Mouse (Mus musculus): ENCODE measurements around the gene Intu. TPM values are rescaled to one million over a fixed set of nuclear protein-coding genes. Genes with fewer than 3 reads are reported as not detected.

Intu gene
- polyA plus RNA-seq, 1 experiment, result 2.7 TPM

GRCm38 (mm10) chr3:40524841-40525240 lies 6.2 kb upstream of the Intu start:
- H3K36me3 ChIP-seq (ENCODE audit: control insufficient read depth, insufficient read depth), result no peaks in the 10 kb centered on the region
- H3K79me2 ChIP-seq (ENCODE audit: control insufficient read depth, insufficient read depth), result no peaks in the 10 kb centered on the region
- H3K27me3 ChIP-seq (ENCODE audit: control insufficient read depth, insufficient read depth, insufficient read length), result no peaks in the 10 kb centered on the region
- H3K4me2 ChIP-seq (ENCODE audit: low read depth), result no peak overlapping the region
- no peak overlapping the region for H3K4me3 ChIP-seq
- H3ac ChIP-seq (ENCODE audit: control insufficient read depth, insufficient read length), result no peak overlapping the region
- no peak for TF ChIP-seq CEBPB (IDR thresholded peaks at IDR 0.05; ENCODE audit: insufficient read depth, poor library complexity, severe bottlenecking)
- TF ChIP-seq REST (IDR thresholded peaks at IDR 0.05; ENCODE audit: insufficient read depth, insufficient read length), result no peak
- no peak for TF ChIP-seq TCF3 (IDR thresholded peaks at IDR 0.05; ENCODE audit: insufficient read length, low read depth)
- no peak for TF ChIP-seq E2F4 (IDR thresholded peaks at IDR 0.05; ENCODE audit: insufficient read depth)
- TF ChIP-seq MYOG (IDR thresholded peaks at IDR 0.05; ENCODE audit: control insufficient read depth in 1 of 3, insufficient read depth in 1 of 3, insufficient read length in 2 of 3, low read depth in 2 of 3), result no peak
- TF ChIP-seq TCF12 (IDR thresholded peaks at IDR 0.05; ENCODE audit: insufficient read depth, poor library complexity, severe bottlenecking), result no peak
- TF ChIP-seq POLR2A (IDR thresholded peaks at IDR 0.05; ENCODE audit: insufficient read length, low read depth), result no peak
- no peak for TF ChIP-seq POLR2AphosphoS2 (IDR thresholded peaks at IDR 0.05; ENCODE audit: insufficient read length, low read depth)
- TF ChIP-seq MYOD1 (IDR thresholded peaks at IDR 0.05; ENCODE audit: control insufficient read depth in 1 of 3, insufficient read length in 2 of 3, low read depth in 2 of 3), result no peak
- TF ChIP-seq SRF (IDR thresholded peaks at IDR 0.05; ENCODE audit: control insufficient read depth, insufficient read length, low read depth), result no peak
- no peak for TF ChIP-seq MAX (IDR thresholded peaks at IDR 0.05; ENCODE audit: low read depth)
- no peak for TF ChIP-seq USF1 (IDR thresholded peaks at IDR 0.05; ENCODE audit: low read depth)

GRCm38 (mm10) chr3:40525341-40525740 lies 5.7 kb upstream of the Intu start:
- Histone ChIP-seq H3K36me3 (ENCODE audit: control insufficient read depth, insufficient read depth) (no peaks in the 10 kb centered on the region), H3K27me3 (ENCODE audit: control insufficient read depth, insufficient read depth, insufficient read length) (no peaks in the 10 kb centered on the region), H3K4me3 (no peak overlapping the region), H3ac (ENCODE audit: control insufficient read depth, insufficient read length) (no peak overlapping the region), H3K79me2 (ENCODE audit: control insufficient read depth, insufficient read depth) (no peaks in the 10 kb centered on the region), H3K4me2 (ENCODE audit: low read depth) (no peak overlapping the region)
- TF ChIP-seq POLR2A (IDR thresholded peaks at IDR 0.05; ENCODE audit: insufficient read length, low read depth) (no peak), REST (IDR thresholded peaks at IDR 0.05; ENCODE audit: insufficient read depth, insufficient read length) (no peak), SRF (IDR thresholded peaks at IDR 0.05; ENCODE audit: control insufficient read depth, insufficient read length, low read depth) (no peak), E2F4 (IDR thresholded peaks at IDR 0.05; ENCODE audit: insufficient read depth) (no peak), POLR2AphosphoS2 (IDR thresholded peaks at IDR 0.05; ENCODE audit: insufficient read length, low read depth) (no peak), MAX (IDR thresholded peaks at IDR 0.05; ENCODE audit: low read depth) (no peak), TCF12 (IDR thresholded peaks at IDR 0.05; ENCODE audit: insufficient read depth, poor library complexity, severe bottlenecking) (no peak), TCF3 (IDR thresholded peaks at IDR 0.05; ENCODE audit: insufficient read length, low read depth) (no peak), USF1 (IDR thresholded peaks at IDR 0.05; ENCODE audit: low read depth) (no peak)

GRCm38 (mm10) chr3:40526095-40526494 lies 5.0 kb upstream of the Intu start:
- H3K4me3 ChIP-seq, result no peak overlapping the region
- H3K27me3 ChIP-seq (ENCODE audit: control insufficient read depth, insufficient read depth, insufficient read length), result no peaks in the 10 kb centered on the region
- no peaks in the 10 kb centered on the region for H3K36me3 ChIP-seq (ENCODE audit: control insufficient read depth, insufficient read depth)
- H3K79me2 ChIP-seq (ENCODE audit: control insufficient read depth, insufficient read depth), result no peaks in the 10 kb centered on the region
- no peak overlapping the region for H3ac ChIP-seq (ENCODE audit: control insufficient read depth, insufficient read length)
- no peak for TF ChIP-seq REST (IDR thresholded peaks at IDR 0.05; ENCODE audit: insufficient read depth, insufficient read length)
- H3K4me2 ChIP-seq (ENCODE audit: low read depth), result no peak overlapping the region

GRCm38 (mm10) chr3:40527218-40527617 lies 3.9 kb upstream of the Intu start:
- Histone ChIP-seq H3K4me3 (no peak overlapping the region), H3K27me3 (ENCODE audit: control insufficient read depth, insufficient read depth, insufficient read length) (no peaks in the 10 kb centered on the region), H3K36me3 (ENCODE audit: control insufficient read depth, insufficient read depth) (no peaks in the 10 kb centered on the region), H3K79me2 (ENCODE audit: control insufficient read depth, insufficient read depth) (no peaks in the 10 kb centered on the region), H3ac (ENCODE audit: control insufficient read depth, insufficient read length) (no peak overlapping the region), H3K4me2 (ENCODE audit: low read depth) (no peak overlapping the region)
- no peak for TF ChIP-seq POLR2A (IDR thresholded peaks at IDR 0.05; ENCODE audit: insufficient read length, low read depth)
- TF ChIP-seq MYOG (IDR thresholded peaks at IDR 0.05; ENCODE audit: control insufficient read depth in 1 of 3, insufficient read depth in 1 of 3, insufficient read length in 2 of 3, low read depth in 2 of 3), result no peak
- no peak for TF ChIP-seq TCF12 (IDR thresholded peaks at IDR 0.05; ENCODE audit: insufficient read depth, poor library complexity, severe bottlenecking)
- no peak for TF ChIP-seq MAX (IDR thresholded peaks at IDR 0.05; ENCODE audit: low read depth)
- no peak for TF ChIP-seq SRF (IDR thresholded peaks at IDR 0.05; ENCODE audit: control insufficient read depth, insufficient read length, low read depth)

GRCm38 (mm10) chr3:40527976-40528950 lies 2.8 kb upstream of the Intu start:
- Histone ChIP-seq H3K4me2 (ENCODE audit: low read depth) (no peak overlapping the region), H3K36me3 (ENCODE audit: control insufficient read depth, insufficient read depth) (no peaks in the 10 kb centered on the region), H3K27me3 (ENCODE audit: control insufficient read depth, insufficient read depth, insufficient read length) (no peaks in the 10 kb centered on the region), H3K4me3 (no peak overlapping the region), H3ac (ENCODE audit: control insufficient read depth, insufficient read length) (no peak overlapping the region), H3K79me2 (ENCODE audit: control insufficient read depth, insufficient read depth) (no peaks in the 10 kb centered on the region)
- TF ChIP-seq SRF (IDR thresholded peaks at IDR 0.05; ENCODE audit: control insufficient read depth, insufficient read length, low read depth), result no peak
- TF ChIP-seq POLR2A (IDR thresholded peaks at IDR 0.05; ENCODE audit: insufficient read length, low read depth), result no peak
- TF ChIP-seq TCF12 (IDR thresholded peaks at IDR 0.05; ENCODE audit: insufficient read depth, poor library complexity, severe bottlenecking), result no peak
- TF ChIP-seq MYOD1 (IDR thresholded peaks at IDR 0.05; ENCODE audit: control insufficient read depth in 1 of 3, insufficient read length in 2 of 3, low read depth in 2 of 3), result no peak
- TF ChIP-seq E2F4 (IDR thresholded peaks at IDR 0.05; ENCODE audit: insufficient read depth), result no peak
- TF ChIP-seq CEBPB (IDR thresholded peaks at IDR 0.05; ENCODE audit: insufficient read depth, poor library complexity, severe bottlenecking), result no peak
- no peak for TF ChIP-seq TCF3 (IDR thresholded peaks at IDR 0.05; ENCODE audit: insufficient read length, low read depth)
- no peak for TF ChIP-seq POLR2AphosphoS2 (IDR thresholded peaks at IDR 0.05; ENCODE audit: insufficient read length, low read depth)
- no peak for TF ChIP-seq MAX (IDR thresholded peaks at IDR 0.05; ENCODE audit: low read depth)
- no peak for TF ChIP-seq MYOG (IDR thresholded peaks at IDR 0.05; ENCODE audit: control insufficient read depth in 1 of 3, insufficient read depth in 1 of 3, insufficient read length in 2 of 3, low read depth in 2 of 3)
- TF ChIP-seq USF1 (IDR thresholded peaks at IDR 0.05; ENCODE audit: low read depth), result no peak
- no peak for TF ChIP-seq REST (IDR thresholded peaks at IDR 0.05; ENCODE audit: insufficient read depth, insufficient read length)

Measured in myocyte (in vitro differentiated cells).